Mouse (Mus musculus) heart, postnatal 0 days (tissue): ENCODE results near the gene Setd2. TPM values are rescaled to one million over a fixed set of nuclear protein-coding genes. Genes with fewer than 3 reads are reported as not detected.

ENCODE experiments used
- ATAC-seq: fragments of 200-750 bp; cut with Nextera tagmentation; 2 replicates; pipeline ENCODE4 v1.8.0; 2017; ENCODE audit warnings: low read depth, moderate number of reproducible peaks, moderate library complexity; ENCODE audit not compliant: insufficient read depth
- DNase-seq: peaks from one replicate; pipeline ENCODE4 v3.0.0-alpha.2; 2016; ENCODE audit warnings: low spot score
- H3K27ac ChIP-seq: fragments of 300-500 bp; sonication (generic); 2 replicates; pipeline ENCODE4 v1.5.1; 2014; ENCODE audit warnings: low read depth, mild to moderate bottlenecking
- H3K27me3 ChIP-seq: fragments of 300-500 bp; sonication (generic); 2 replicates; pipeline ENCODE4 v1.6.1; 2014; ENCODE audit warnings: low read length, mixed read lengths; ENCODE audit not compliant: control insufficient read depth, insufficient read depth
- H3K36me3 ChIP-seq: fragments of 300-500 bp; sonication (generic); replicated peaks from 2 replicates; pipeline ENCODE4 v1.6.1; 2014; ENCODE audit warnings: low read length, mixed read lengths; ENCODE audit not compliant: control insufficient read depth, insufficient read depth
- H3K4me1 ChIP-seq: fragments of 300-500 bp; sonication (generic); 2 replicates; pipeline ENCODE4 v1.6.1; 2014; ENCODE audit warnings: antibody characterized with exemption; ENCODE audit not compliant: control insufficient read depth, insufficient read depth
- H3K4me2 ChIP-seq: fragments of 300-500 bp; sonication (generic); 2 replicates; pipeline ENCODE4 v1.6.1; 2014; ENCODE audit warnings: low read depth, mild to moderate bottlenecking, low read length, moderate library complexity
- H3K4me3 ChIP-seq: fragments of 300-500 bp; sonication (generic); 2 replicates; pipeline ENCODE4 v1.5.1; 2014; ENCODE audit warnings: low read depth, low read length
- H3K9ac ChIP-seq: fragments of 300-500 bp; sonication (generic); replicated peaks from 2 replicates; pipeline ENCODE4 v1.6.1; 2014; ENCODE audit warnings: low read depth, low read length, mixed read lengths
- H3K9me3 ChIP-seq: fragments of 300-500 bp; sonication (generic); replicated peaks from 2 replicates; pipeline ENCODE4 v1.6.1; 2016; ENCODE audit warnings: low read length; ENCODE audit not compliant: control insufficient read depth
- CTCF ChIP-seq: IDR thresholded peaks from 2 replicates; pipeline ENCODE4 v1.5.1; 2016; ENCODE audit warnings: antibody characterized with exemption, control low read depth, low read depth
- EP300 ChIP-seq: IDR thresholded peaks from 2 replicates; pipeline ENCODE4 v1.6.1; 2016; ENCODE audit warnings: antibody characterized with exemption, low read depth
- WGBS: fragments of 180-500 bp; shearing (Covaris S2); extraction: QIAGEN DNeasy Blood & Tissue Kit; methylation state at CpG from one replicate; pipeline ENCODE4 v1.1.7; 2014; 5-methylcytosine and 5-hydroxymethylcytosine counted together
- polyA plus RNA-seq: library from polyadenylated mRNA; unstranded; fragments of >200 nt; fragmentation: Nextera tagmentation; extraction: Ambion mirVana; gene quantifications from 2 replicates; pipeline ENCODE4 v1.2.1, GENCODE M21; 2015
- total RNA-seq: library from RNA; depleted of rRNA; stranded (reverse); fragments of >200 nt; gene quantifications from 2 replicates; pipeline ENCODE4 v1.2.3, GENCODE M21; 2014; ENCODE audit warnings: low replicate concordance

Setd2 gene
- total and polyA plus RNA-seq, 2 experiments from 2014 or later: 13.0 to 33.2 TPM

DNA sequence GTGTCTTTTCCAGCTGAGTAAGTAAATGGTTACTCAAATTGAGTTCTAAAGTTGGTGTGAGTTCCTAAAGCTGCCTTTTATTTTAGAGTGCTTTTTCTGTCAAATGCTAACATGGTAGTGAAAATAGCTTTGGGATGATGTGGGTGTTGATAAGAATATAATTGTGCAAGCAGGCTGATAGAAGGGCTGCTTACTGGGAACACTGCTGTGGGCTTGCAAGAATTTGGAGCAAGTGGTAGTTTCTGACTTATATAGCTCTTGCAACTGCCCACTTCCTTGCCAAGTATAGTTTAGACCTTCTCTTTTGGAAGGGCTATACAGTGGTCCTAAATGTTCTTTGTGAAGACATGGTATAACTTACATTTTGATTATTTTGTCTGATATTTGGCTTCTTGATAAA, 6.1 kb downstream of the Setd2 start:
- H3K4me1 ChIP-seq: peaks cover 24% of the 10 kb centered on the region
- H3K4me2 ChIP-seq: no peak overlapping the region
- H3K4me3 ChIP-seq: no peak overlapping the region
- H3K27me3 ChIP-seq: no peaks in the 10 kb centered on the region
- ATAC-seq: no peak
- no peak for DNase-seq
- TF ChIP-seq CTCF (no peak), EP300 (no peak)
- H3K9me3 ChIP-seq: no peaks in the 10 kb centered on the region
- H3K27ac ChIP-seq: no peak overlapping the region
- H3K9ac ChIP-seq: no peak overlapping the region
- H3K36me3 ChIP-seq: 0 out of 2 replicates have a peak, but pooled peaks cover 8% of the 10 kb centered on the region

- Histone ChIP-seq H3K4me3 (no peak overlapping the region), H3K27ac (no peak overlapping the region), H3K27me3 (no peaks in the 10 kb centered on the region), H3K9ac (no peak overlapping the region), H3K36me3 (0 out of 2 replicates have a peak, but pooled peaks cover 8% of the 10 kb centered on the region), H3K4me2 (no peak overlapping the region), H3K9me3 (no peaks in the 10 kb centered on the region), H3K4me1 (peaks cover 1% of the 10 kb centered on the region; the same call in 1 of the 2 replicates)
- TF ChIP-seq CTCF (no peak), EP300 (no peak)
- WGBS: 69% methylated on average over 4 of the region's 4 CpGs
- no peak for DNase-seq
- ATAC-seq: no peak
These were observed 9.6 kb downstream of the Setd2 start for GRCm38 (mm10) chr9:110541988-110542387.

GRCm38 (mm10) chr9:110548261-110548660, 15.9 kb downstream of the Setd2 start:
- Histone ChIP-seq H3K4me3 (no peak overlapping the region), H3K9me3 (no peaks in the 10 kb centered on the region), H3K9ac (no peak overlapping the region), H3K4me1 (no peaks in the 10 kb centered on the region), H3K27me3 (no peaks in the 10 kb centered on the region), H3K27ac (no peak overlapping the region), H3K36me3 (peaks cover 61% of the 10 kb centered on the region), H3K4me2 (no peak overlapping the region)
- no peak for ATAC-seq
- WGBS: 82% methylated on average over 19 of the region's 19 CpGs
- DNase-seq: no peak
- TF ChIP-seq EP300: no peak
- no peak for TF ChIP-seq CTCF

GRCm38 (mm10) chr9:110568309-110568708, 35.9 kb downstream of the Setd2 start:
- Histone ChIP-seq H3K4me1 (no peaks in the 10 kb centered on the region), H3K36me3 (peaks cover 84% of the 10 kb centered on the region), H3K27me3 (no peaks in the 10 kb centered on the region), H3K9me3 (no peaks in the 10 kb centered on the region), H3K4me3 (no peak overlapping the region), H3K4me2 (no peak overlapping the region), H3K9ac (no peak overlapping the region), H3K27ac (no peak overlapping the region)
- ATAC-seq (no peak), DNase-seq (no peak)
- 0 out of 2 replicates have a peak, but pooled peaks have one; percentile 10 for TF ChIP-seq CTCF
- no peak for TF ChIP-seq EP300

DNA sequence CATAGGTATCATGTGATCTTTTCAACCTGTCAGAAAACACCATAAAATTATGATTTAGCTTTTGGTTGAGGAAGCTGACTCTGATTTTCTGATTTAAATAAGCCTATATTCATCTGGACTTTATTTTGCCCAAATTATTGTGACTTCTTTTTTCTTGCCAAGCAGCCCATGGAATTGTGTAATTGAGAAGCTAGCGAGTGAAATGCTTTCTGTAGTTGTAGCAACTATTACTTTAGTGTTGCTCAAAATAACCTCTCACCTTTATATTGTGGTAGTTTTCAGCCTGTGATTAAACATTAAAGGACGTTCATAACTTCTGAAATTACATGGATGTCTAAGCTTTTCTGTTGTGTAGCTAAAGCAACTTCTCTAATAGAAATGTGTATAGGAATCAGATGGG, 49.8 kb downstream of the Setd2 start:
- WGBS: 88% methylated on average over 2 of the region's 2 CpGs

GRCm38 (mm10) chr9:110583521-110583920, 51.1 kb downstream of the Setd2 start:
- no peak overlapping the region for H3K4me2 ChIP-seq
- TF ChIP-seq EP300 (no peak), CTCF (no peak)
- 68% methylated on average over 1 of the region's 1 CpGs for WGBS
- H3K4me3 ChIP-seq: no peak overlapping the region
- no peak overlapping the region for H3K9ac ChIP-seq
- H3K36me3 ChIP-seq: peaks cover 19% of the 10 kb centered on the region
- ATAC-seq: no peak
- no peak for DNase-seq
- peaks cover 4% of the 10 kb centered on the region; the same call in 1 of the 2 replicates for H3K4me1 ChIP-seq
- H3K27ac ChIP-seq: no peak overlapping the region
- H3K27me3 ChIP-seq: no peaks in the 10 kb centered on the region
- H3K9me3 ChIP-seq: no peaks in the 10 kb centered on the region

More for the DNA sequence above, 49.8 kb downstream of the Setd2 start:
- Histone ChIP-seq H3K4me2 (no peak overlapping the region), H3K4me3 (no peak overlapping the region), H3K27me3 (no peaks in the 10 kb centered on the region), H3K9me3 (no peaks in the 10 kb centered on the region), H3K4me1 (peaks cover 4% of the 10 kb centered on the region; the same call in 1 of the 2 replicates), H3K27ac (no peak overlapping the region), H3K36me3 (peaks cover 24% of the 10 kb centered on the region), H3K9ac (no peak overlapping the region)
- ATAC-seq (no peak), DNase-seq (no peak)
- TF ChIP-seq CTCF: no peak
- TF ChIP-seq EP300: no peak
